Mouse (Mus musculus): ENCODE measurements around the gene 5730596B20Rik. TPM values are rescaled to one million over a fixed set of nuclear protein-coding genes. Genes with fewer than 3 reads are reported as not detected.

The 5730596B20Rik gene
- polyA plus RNA-seq, 2 experiments: 0.29 to 0.44 TPM

DNA sequence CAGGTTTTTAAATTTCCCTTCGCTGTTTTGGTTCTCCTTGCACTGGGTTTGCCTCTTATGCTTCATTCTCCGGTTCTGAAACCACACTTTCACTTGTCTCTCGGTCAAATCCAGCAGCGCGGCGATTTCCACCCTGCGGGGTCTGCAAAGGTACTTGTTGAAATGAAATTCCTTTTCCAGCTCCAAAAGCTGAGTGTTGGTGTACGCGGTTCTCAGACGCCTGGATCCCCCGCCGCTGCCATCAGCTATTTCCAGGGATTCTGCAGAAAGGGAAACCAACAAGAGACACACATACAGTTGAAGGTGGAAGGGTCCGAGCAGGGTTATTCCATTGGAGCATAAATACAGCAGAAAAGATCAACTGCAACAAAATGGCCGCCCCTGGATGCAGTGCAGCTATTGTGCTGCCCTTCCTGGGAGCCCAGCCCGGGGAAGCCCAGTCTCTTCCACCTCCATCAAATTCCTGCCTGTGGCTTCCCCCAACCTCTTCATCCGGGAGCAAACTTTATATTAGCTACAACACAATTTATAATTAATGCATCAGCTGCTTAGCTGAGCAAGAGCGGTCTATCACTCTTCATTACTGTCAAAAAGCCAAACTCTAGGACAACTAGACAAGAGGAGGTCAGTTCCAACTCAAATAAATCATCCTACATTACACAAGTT, 13.8 kb upstream of the 5730596B20Rik start:
- DNase-seq (ENCODE audit: low spot score) (no peak), ATAC-seq (ENCODE audit: low FRiP score, low read depth) (no peak)
- Histone ChIP-seq H3K27ac (replicated peaks; ENCODE audit: low read depth, low read length) (no peak overlapping the region), H3K9ac (ENCODE audit: low read depth, low read length, severe bottlenecking) (no peak overlapping the region), H3K9me3 (ENCODE audit: control insufficient read depth, low read length) (no peaks in the 10 kb centered on the region), H3K27me3 (ENCODE audit: control insufficient read depth, insufficient read depth, low read length) (peaks cover 86% of the 10 kb centered on the region), H3K36me3 (ENCODE audit: control insufficient read depth, insufficient read depth, low read length) (peaks cover 2% of the 10 kb centered on the region; the same call in 1 of the 2 replicates), H3K4me3 (replicated peaks; ENCODE audit: low read length) (0 out of 2 replicates have a peak overlapping the region, but pooled peaks have one; percentile 3), H3K4me2 (replicated peaks; ENCODE audit: low read depth, low read length, severe bottlenecking) (peak overlapping the region; percentile 40), H3K4me1 (ENCODE audit: control insufficient read depth, insufficient read depth, low read length) (peaks cover 33% of the 10 kb centered on the region)
- 25% methylated on average over 17 of the region's 17 CpGs for WGBS
- TF ChIP-seq POLR2A (IDR thresholded peaks at IDR 0.05; ENCODE audit: borderline replicate concordance, extremely low read depth, insufficient read depth, insufficient read length): no peak

- no peak for DNase-seq (ENCODE audit: low spot score)
- Histone ChIP-seq H3K9ac (ENCODE audit: low read depth, low read length, severe bottlenecking) (no peak overlapping the region), H3K27me3 (ENCODE audit: control insufficient read depth, insufficient read depth, low read length) (peaks cover 88% of the 10 kb centered on the region)
These were observed 13.2 kb upstream of the 5730596B20Rik start for GRCm38 (mm10) chr6:52164051-52164625.

DNA sequence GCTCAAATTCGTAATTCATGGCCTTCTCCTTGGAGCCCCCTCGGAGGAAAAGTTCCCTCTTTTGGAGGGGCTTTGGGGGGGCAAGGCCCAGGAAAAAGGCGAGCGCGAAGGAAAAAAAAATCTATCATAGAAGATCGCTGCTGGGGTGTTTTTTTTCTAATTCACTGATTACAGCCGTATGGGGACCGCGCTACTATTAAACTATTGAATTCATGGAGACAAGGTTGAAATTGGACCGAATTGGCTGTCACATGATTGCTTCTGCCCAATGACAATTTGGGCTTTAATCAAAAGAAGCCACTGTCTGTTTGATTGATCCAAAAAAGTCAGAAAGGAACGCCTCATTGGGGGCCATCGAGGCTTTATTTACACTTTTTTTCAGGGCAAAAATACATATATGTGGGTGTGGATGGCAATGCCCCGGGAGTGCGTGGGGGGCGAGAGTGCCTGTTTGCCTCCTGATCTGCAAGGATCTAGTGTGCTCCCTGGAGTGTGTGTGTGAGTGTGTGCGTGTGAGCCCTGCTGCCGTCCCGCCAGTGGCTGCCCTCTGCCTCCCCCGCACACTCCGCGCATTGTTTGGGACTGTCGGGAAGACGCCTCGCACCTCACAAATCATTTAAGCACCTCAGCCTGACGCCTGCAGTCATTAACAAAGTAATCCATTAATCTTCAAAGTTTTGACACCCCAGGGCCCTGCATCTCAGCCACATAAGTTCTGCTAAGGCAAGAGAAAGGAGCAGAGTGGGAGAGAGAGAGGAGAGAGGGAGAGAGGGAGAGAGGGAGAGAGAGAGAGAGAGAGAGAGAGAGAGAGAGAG, 12.5 kb upstream of the 5730596B20Rik start, which contains the start of gene Hoxa2:
Hoxa2 (minus strand) TSS at position 206 of the 815 bp plus-strand sequence.
- Histone ChIP-seq H3K9ac (ENCODE audit: low read depth, low read length, severe bottlenecking) (no peak within 1 kb of the TSS), H3K4me2 (replicated peaks; ENCODE audit: low read depth, low read length, severe bottlenecking) (peak within 1 kb of the TSS; percentile 40), H3K27ac (replicated peaks; ENCODE audit: low read depth, low read length) (no peak within 1 kb of the TSS), H3K27me3 (ENCODE audit: control insufficient read depth, insufficient read depth, low read length) (peaks cover 87% of the 10 kb centered on the region), H3K4me3 (replicated peaks; ENCODE audit: low read length) (peak within 1 kb of the TSS; percentile 27), H3K4me1 (ENCODE audit: control insufficient read depth, insufficient read depth, low read length) (peaks cover 29% of the 10 kb centered on the region), H3K9me3 (ENCODE audit: control insufficient read depth, low read length) (no peaks in the 10 kb centered on the region), H3K36me3 (ENCODE audit: control insufficient read depth, insufficient read depth, low read length) (peaks cover 7% of the 10 kb centered on the region)
- DNase-seq (ENCODE audit: low spot score) (no peak), ATAC-seq (ENCODE audit: low FRiP score, low read depth) (no peak)
- WGBS: 3% methylated on average over 25 of the region's 25 CpGs
- no peak for TF ChIP-seq POLR2A (IDR thresholded peaks at IDR 0.05; ENCODE audit: borderline replicate concordance, extremely low read depth, insufficient read depth, insufficient read length)

More at GRCm38 (mm10) chr6:52164051-52164625, 13.2 kb upstream of the 5730596B20Rik start:
- WGBS: 3% methylated on average over 39 of the region's 39 CpGs
- H3K36me3 ChIP-seq (ENCODE audit: control insufficient read depth, insufficient read depth, low read length): peaks cover 5% of the 10 kb centered on the region; the same call in 1 of the 2 replicates
- H3K4me1 ChIP-seq (ENCODE audit: control insufficient read depth, insufficient read depth, low read length): peaks cover 33% of the 10 kb centered on the region
- H3K9me3 ChIP-seq (ENCODE audit: control insufficient read depth, low read length): no peaks in the 10 kb centered on the region
- peak overlapping the region; percentile 27 for H3K4me3 ChIP-seq (replicated peaks; ENCODE audit: low read length)
- TF ChIP-seq POLR2A (IDR thresholded peaks at IDR 0.05; ENCODE audit: borderline replicate concordance, extremely low read depth, insufficient read depth, insufficient read length): no peak
- ATAC-seq (ENCODE audit: low FRiP score, low read depth): no peak
- no peak overlapping the region for H3K27ac ChIP-seq (replicated peaks; ENCODE audit: low read depth, low read length)
- peak overlapping the region; percentile 40 for H3K4me2 ChIP-seq (replicated peaks; ENCODE audit: low read depth, low read length, severe bottlenecking)

DNA sequence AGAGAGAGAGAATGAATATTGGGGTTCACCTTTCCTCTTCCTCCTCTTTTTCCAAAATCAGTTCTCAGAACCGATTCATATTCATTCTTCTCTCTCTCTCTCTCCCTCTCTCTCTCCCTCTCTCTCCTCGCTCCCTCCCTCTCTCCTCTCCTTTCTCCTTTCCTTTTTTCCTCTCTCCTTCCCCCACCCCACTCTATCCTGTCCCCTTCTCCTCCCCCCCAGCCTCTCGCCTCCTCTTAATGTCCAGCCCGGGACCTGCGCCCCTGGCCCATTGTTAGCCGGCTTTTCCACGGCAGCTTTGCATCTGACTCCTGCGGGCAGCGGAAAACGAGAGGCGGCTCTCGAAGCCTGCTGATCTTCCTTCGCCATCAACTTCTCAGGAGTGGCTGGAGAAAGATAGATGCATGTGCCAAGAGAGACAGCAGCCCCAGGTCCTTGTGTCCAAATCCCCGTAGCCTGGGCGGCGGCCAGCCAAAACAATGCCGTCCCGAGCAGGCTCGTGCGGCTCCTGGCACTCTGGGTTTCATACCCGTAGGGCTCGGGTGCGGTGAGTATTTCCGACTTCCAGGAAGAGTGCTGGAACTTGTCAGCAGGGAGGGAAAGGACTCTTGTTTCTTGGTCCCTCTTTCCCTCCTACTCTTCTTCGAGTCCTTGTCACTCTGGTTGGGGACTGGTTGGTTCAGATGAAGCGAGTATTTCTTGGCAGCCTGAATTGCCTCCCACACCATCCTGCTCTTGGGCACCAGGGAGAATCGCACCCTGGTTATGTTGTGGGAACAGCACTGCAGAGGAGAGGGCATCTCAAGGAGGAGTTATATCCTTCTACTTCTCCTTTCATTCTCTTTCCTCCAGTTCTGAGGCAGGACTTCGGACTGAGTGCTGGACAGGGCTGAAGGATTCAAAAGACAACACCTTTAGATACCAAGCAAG, 11.6 kb upstream of the 5730596B20Rik start:
- WGBS: 8% methylated on average over 28 of the region's 28 CpGs
- Histone ChIP-seq H3K27ac (replicated peaks; ENCODE audit: low read depth, low read length) (no peak overlapping the region), H3K9ac (ENCODE audit: low read depth, low read length, severe bottlenecking) (no peak overlapping the region), H3K27me3 (ENCODE audit: control insufficient read depth, insufficient read depth, low read length) (peaks cover 87% of the 10 kb centered on the region), H3K36me3 (ENCODE audit: control insufficient read depth, insufficient read depth, low read length) (peaks cover 15% of the 10 kb centered on the region), H3K9me3 (ENCODE audit: control insufficient read depth, low read length) (no peaks in the 10 kb centered on the region), H3K4me2 (replicated peaks; ENCODE audit: low read depth, low read length, severe bottlenecking) (no peak overlapping the region), H3K4me1 (ENCODE audit: control insufficient read depth, insufficient read depth, low read length) (peaks cover 23% of the 10 kb centered on the region), H3K4me3 (replicated peaks; ENCODE audit: low read length) (no peak overlapping the region)
- DNase-seq (ENCODE audit: low spot score): no peak
- no peak for TF ChIP-seq POLR2A (IDR thresholded peaks at IDR 0.05; ENCODE audit: borderline replicate concordance, extremely low read depth, insufficient read depth, insufficient read length)
- ATAC-seq (ENCODE audit: low FRiP score, low read depth): no peak

Data from limb, embryonic 14.5 days (tissue).